Comparison of ENCODE assay signal across 11 mouse cellular contexts in genomic region chr7:136946131-136946530, GRCm38 (mm10). TPM values are rescaled to one million over a fixed set of nuclear protein-coding genes. Genes with fewer than 3 reads are reported as not detected.
DNase-seq lines count a peak whose midpoint lies in the region; ATAC-seq and TF ChIP-seq lines count a peak whose summit lies in the region.
"Had no signal": no experiment of that assay in that cellular context is flagged by ENCODE, and none has a peak within 500 bp of the region (broad histone marks: within the 10 kb centered on the region; RNA-seq: fewer than 3 reads in every experiment).

No protein-coding gene starts in this region.

- H3K4me3 ChIP-seq in heart, adult 2 months = no peak overlapping the region
- no peak overlapping the region for H3K4me3 ChIP-seq in limb, embryonic 15.5 days
- H3K4me3 ChIP-seq in limb, embryonic 10.5 days = no peak overlapping the region
- H3K4me3 ChIP-seq: liver, embryonic 15.5 days had no signal

- H3K27me3 ChIP-seq in heart, adult 2 months (ENCODE audit: control insufficient read depth, insufficient read depth, low read length) = no peaks in the 10 kb centered on the region
- no peaks in the 10 kb centered on the region for H3K27me3 ChIP-seq in limb, embryonic 15.5 days
- peaks cover 7% of the 10 kb centered on the region for H3K27me3 ChIP-seq in limb, embryonic 10.5 days (ENCODE audit: low read depth, poor library complexity, severe bottlenecking)
- H3K27me3 ChIP-seq: liver, embryonic 15.5 days had no signal

- no peak overlapping the region for H3K27ac ChIP-seq in heart, adult 2 months
- H3K27ac ChIP-seq in limb, embryonic 15.5 days = peak overlapping the region; percentile 33; the same call in 1 of the 2 replicates
- no peak overlapping the region for H3K27ac ChIP-seq in limb, embryonic 10.5 days
- H3K27ac ChIP-seq: liver, embryonic 15.5 days had no signal

- no peaks in the 10 kb centered on the region for H3K36me3 ChIP-seq in heart, adult 2 months (ENCODE audit: control insufficient read depth, insufficient read depth, low read length)
- H3K36me3 ChIP-seq in limb, embryonic 15.5 days = no peaks in the 10 kb centered on the region
- no peaks in the 10 kb centered on the region for H3K36me3 ChIP-seq in limb, embryonic 10.5 days
- H3K36me3 ChIP-seq: liver, embryonic 15.5 days had no signal

- H3K9ac ChIP-seq in heart, adult 2 months (ENCODE audit: low read depth, low read length) = no peak overlapping the region
- H3K9ac ChIP-seq in limb, embryonic 15.5 days = no peak overlapping the region
- H3K9ac ChIP-seq: liver, embryonic 15.5 days had no signal

- intact Hi-C loops in heart, adult 2 months (cut with DNase I) = no loop called here
- intact Hi-C loops in gastrocnemius, postnatal 14 days (cut with DNase I; ENCODE audit: low total_unique reads) = no loop called here

- WGBS in heart, adult 2 months = 63% methylated on average over 9 of the region's 9 CpGs
- 60% methylated on average over 9 of the region's 9 CpGs for WGBS in limb, embryonic 15.5 days
- 90% methylated on average over 9 of the region's 9 CpGs for WGBS in limb, embryonic 10.5 days

- no peak for TF ChIP-seq POLR2A in heart, adult 2 months (IDR thresholded peaks at IDR 0.05; ENCODE audit: insufficient read depth, low read depth, low read length)

- H3K4me1 ChIP-seq in heart, adult 2 months (ENCODE audit: control insufficient read depth, insufficient read depth, low read length) = 0 out of 2 replicates have a peak, but pooled peaks cover 2% of the 10 kb centered on the region
- H3K4me1 ChIP-seq in limb, embryonic 15.5 days = peaks cover 10% of the 10 kb centered on the region
- peaks cover 14% of the 10 kb centered on the region for H3K4me1 ChIP-seq in limb, embryonic 10.5 days
- H3K4me1 ChIP-seq: liver, embryonic 15.5 days had no signal

- H3K4me2 ChIP-seq in limb, embryonic 15.5 days = no peak overlapping the region
- H3K4me2 ChIP-seq: liver, embryonic 15.5 days had no signal

- TF ChIP-seq EP300 in heart, adult 2 months (IDR thresholded peaks at IDR 0.05; ENCODE audit: insufficient read depth, low read depth, low read length) = no peak

- ATAC-seq in limb, embryonic 15.5 days (ENCODE audit: insufficient number of reproducible peaks, low FRiP score, low TSS enrichment, low read depth) = no peak
- ATAC-seq: forebrain, embryonic 16.5 days; intestine, embryonic 16.5 days had no signal

- TF ChIP-seq CTCF in heart, adult 2 months (IDR thresholded peaks at IDR 0.05) = no peak; the same call in 1 of the 2 replicates

- no peaks in the 10 kb centered on the region for H3K79me2 ChIP-seq in heart, adult 2 months (replicated peaks; ENCODE audit: control insufficient read depth, insufficient read depth, low read length)

- no peaks in the 10 kb centered on the region for H3K9me3 ChIP-seq in limb, embryonic 15.5 days
- no peaks in the 10 kb centered on the region for H3K9me3 ChIP-seq in limb, embryonic 10.5 days (replicated peaks)
- H3K9me3 ChIP-seq: liver, embryonic 15.5 days had no signal

- peak; percentile 19 to 29 for DNase-seq in heart, adult 2 months
- DNase-seq in heart, adult 8-10 months (ENCODE audit: low spot score) = no peak
- DNase-seq in limb, embryonic 10.5 days (ENCODE audit: low spot score) = no peak
- peak; percentile 22 for DNase-seq in brain, adult 2 months (ENCODE audit: low read depth, low spot score)
- DNase-seq in gastrocnemius, postnatal 14 days = peak; percentile 41
- DNase-seq in thymus, postnatal 0 days (ENCODE audit: low spot score) = no peak
- DNase-seq: adrenal gland, adult 2 months had no signal

RNA-seq across cellular contexts. Expression of gene Mgmt, which starts 51.7 kb away (rescaled TPM):
- 1 to 10 TPM; 3.6 to 3.7 TPM for total RNA-seq in heart, adult 2 months (2021)
- polyA plus RNA-seq in heart, adult 2 months (2012; rRNA removed) = 3.7 and 3.8 TPM in 2 replicates
- 1 to 10 TPM; 4.8 to 6.6 (median 5.6) TPM for total RNA-seq in heart, adult 8-10 months (2022)
- polyA plus RNA-seq in limb, embryonic 15.5 days (2015; fragmentation: Nextera tagmentation; extraction: Ambion mirVana) = 5.7 and 6.1 TPM in 2 replicates
- polyA plus RNA-seq in limb, embryonic 10.5 days (2016; fragmentation: Nextera tagmentation; extraction: Ambion mirVana) = 4.2 and 4.5 TPM in 2 replicates
- 1 to 10 TPM; 1.4 to 1.5 TPM for total RNA-seq in gastrocnemius, postnatal 14 days (2021)
- polyA plus RNA-seq in thymus, postnatal 0 days (2015; fragmentation: Nextera tagmentation; extraction: Ambion mirVana) = 3.4 and 4.1 TPM in 2 replicates

Comparison
In these comparisons a context has a peak if more than half of its experiments do, and no peak if none do; other contexts are left out.
1. DNase-seq: peak in heart, adult 2 months (2 of 2), brain, adult 2 months (single experiment) and gastrocnemius, postnatal 14 days (single experiment); none in heart, adult 8-10 months (single experiment), limb, embryonic 10.5 days (single experiment) and thymus, postnatal 0 days (single experiment).